Mouse (Mus musculus) myocyte (in vitro differentiated cells): ENCODE results near the gene Klhdc10.

Source experiments
- CEBPB ChIP-seq: IDR thresholded peaks from 2 replicates; pipeline ENCODE4 v1.6.1; 2011; ENCODE audit warnings: mild to moderate bottlenecking, moderate library complexity; ENCODE audit not compliant: poor library complexity, insufficient read depth, severe bottlenecking
- E2F4 ChIP-seq: IDR thresholded peaks from one replicate; pipeline ENCODE4 v1.6.1; 2011; ENCODE audit warnings: mild to moderate bottlenecking, control low read depth, moderate library complexity; ENCODE audit not compliant: insufficient read depth
- MAX ChIP-seq: IDR thresholded peaks from one replicate; pipeline ENCODE4 v1.6.1; 2011; ENCODE audit warnings: low read depth, mild to moderate bottlenecking, control low read depth
- MYOD1 ChIP-seq, 3 experiments: IDR thresholded peaks; one replicate each; pipeline ENCODE4 v1.6.1; 2011; ENCODE audit warnings: control low read depth in 2 of 3, low read depth in 2 of 3, mild to moderate bottlenecking in 2 of 3, moderate library complexity in 1 of 3; ENCODE audit not compliant: insufficient read length in 2 of 3, control insufficient read depth in 1 of 3
- MYOG ChIP-seq, 3 experiments: IDR thresholded peaks; one replicate each; pipeline ENCODE4 v1.6.1; 2011; ENCODE audit warnings: control low read depth in 2 of 3, low read depth in 2 of 3, mild to moderate bottlenecking in 2 of 3; ENCODE audit not compliant: insufficient read length in 2 of 3, control insufficient read depth in 1 of 3, insufficient read depth in 1 of 3
- POLR2A ChIP-seq: IDR thresholded peaks from one replicate; pipeline ENCODE4 v1.6.1; 2011; ENCODE audit warnings: low read depth, mild to moderate bottlenecking, control low read depth, moderate library complexity; ENCODE audit not compliant: insufficient read length
- POLR2AphosphoS2 ChIP-seq: IDR thresholded peaks from one replicate; pipeline ENCODE4 v1.6.1; 2011; ENCODE audit warnings: low read depth, control low read depth; ENCODE audit not compliant: insufficient read length
- REST ChIP-seq: IDR thresholded peaks from one replicate; pipeline ENCODE4 v1.6.1; 2011; ENCODE audit warnings: mild to moderate bottlenecking, control low read depth, moderate library complexity; ENCODE audit not compliant: insufficient read depth, insufficient read length
- SRF ChIP-seq: IDR thresholded peaks from one replicate; pipeline ENCODE4 v1.6.1; 2011; ENCODE audit warnings: low read depth; ENCODE audit not compliant: control insufficient read depth, insufficient read length
- TCF12 ChIP-seq: IDR thresholded peaks from one replicate; pipeline ENCODE4 v1.6.1; 2011; ENCODE audit warnings: mild to moderate bottlenecking, control low read depth; ENCODE audit not compliant: poor library complexity, insufficient read depth, severe bottlenecking
- TCF3 ChIP-seq: IDR thresholded peaks from one replicate; pipeline ENCODE4 v1.6.1; 2011; ENCODE audit warnings: low read depth, control low read depth; ENCODE audit not compliant: insufficient read length
- USF1 ChIP-seq: IDR thresholded peaks from one replicate; pipeline ENCODE4 v1.6.1; 2011; ENCODE audit warnings: low read depth, mild to moderate bottlenecking, control low read depth, moderate library complexity

DNA sequence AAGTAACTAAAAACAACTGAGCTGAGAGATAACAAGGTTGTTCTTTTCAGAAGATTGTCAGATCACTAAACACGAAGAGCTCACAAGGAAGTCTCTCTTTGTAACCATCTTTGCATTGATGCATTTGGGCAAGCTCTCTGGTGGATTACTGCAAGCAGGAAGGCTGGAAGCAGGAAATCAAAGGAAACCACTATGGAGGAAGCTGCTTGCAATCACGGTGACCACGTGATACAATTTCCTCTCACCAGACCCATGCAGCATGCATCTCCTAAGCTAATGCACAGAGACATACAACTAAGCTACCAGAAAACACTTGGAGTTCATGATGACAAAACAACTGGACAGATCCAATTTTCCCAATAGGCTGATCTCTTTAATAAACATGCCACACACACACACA is 97.4 kb downstream of the Klhdc10 start:
- TF ChIP-seq POLR2A (no peak), SRF (no peak), MYOG (IDR thresholded peaks at IDR 0.05; ENCODE audit: control insufficient read depth in 1 of 3, insufficient read depth in 1 of 3, insufficient read length in 2 of 3, low read depth in 2 of 3) (no peak), CEBPB (no peak), E2F4 (no peak), MAX (no peak), POLR2AphosphoS2 (no peak), TCF12 (no peak), TCF3 (no peak), USF1 (no peak), REST (no peak), MYOD1 (IDR thresholded peaks at IDR 0.05; ENCODE audit: control insufficient read depth in 1 of 3, insufficient read length in 2 of 3, low read depth in 2 of 3) (no peak)
